Mouse (Mus musculus): ENCODE measurements at regions not wholly inside any gene's neighbourhood (a gene's known extent, or its start where the extent isn't known, plus 50 kb on each side); places are given as distances from the start of the nearest gene placed in this dataset.

- no peak for DNase-seq (ENCODE audit: low read depth in 1 of 2, low spot score in 2 of 2)
These were observed 581.8 kb downstream of the Tox3 start for GRCm38 (mm10) chr8:89766387-89766786.

DNA sequence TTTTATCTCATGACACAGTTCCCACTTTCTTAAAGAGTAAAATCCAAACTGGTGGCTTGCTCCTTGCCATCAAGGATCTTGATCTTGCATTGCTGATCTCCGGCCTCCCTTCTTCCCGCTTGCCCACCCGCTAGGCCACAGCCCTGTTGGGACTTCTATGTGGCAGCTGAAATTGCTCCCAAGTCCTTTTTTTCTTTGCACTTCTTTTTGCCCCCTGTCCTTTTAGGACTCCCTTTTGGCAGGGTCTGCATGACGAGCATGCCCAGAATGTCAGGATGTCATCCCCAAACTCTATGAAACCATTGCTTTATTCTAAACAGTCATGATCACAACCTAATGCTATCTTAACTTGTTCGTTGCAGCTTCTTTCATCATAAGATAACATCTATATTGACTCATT, 588.6 kb downstream of the Tox3 start:
- DNase-seq (ENCODE audit: low read depth in 1 of 2, low spot score in 2 of 2): no peak

GRCm38 (mm10) chr8:89758695-89759094, 589.4 kb downstream of the Tox3 start:
- no peak for DNase-seq (ENCODE audit: low read depth in 1 of 2, low spot score in 2 of 2)

- DNase-seq (ENCODE audit: low read depth in 1 of 2, low spot score in 2 of 2): no peak
These were observed 592.2 kb downstream of the Tox3 start for GRCm38 (mm10) chr8:89755951-89756350.

DNA sequence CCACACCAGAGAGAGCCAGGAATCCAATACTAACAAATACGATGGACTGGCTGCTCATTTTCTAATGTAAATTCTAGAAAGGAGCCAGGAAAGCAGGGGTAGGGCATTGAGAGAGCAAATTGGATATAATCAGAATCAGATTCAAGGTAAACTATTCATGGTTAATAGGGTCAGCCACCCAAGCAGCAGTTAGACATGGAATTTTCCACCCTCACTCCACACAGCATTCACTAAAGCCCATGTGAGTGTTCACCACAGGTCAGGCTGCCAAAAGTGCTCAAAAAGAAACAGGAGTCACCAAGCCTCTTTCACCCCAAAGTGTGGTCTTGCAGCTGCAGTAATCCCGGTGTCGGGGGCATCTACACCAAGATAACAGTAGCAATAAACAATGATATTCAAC, 596.9 kb downstream of the Tox3 start:
- DNase-seq (ENCODE audit: low read depth in 1 of 2, low spot score in 2 of 2): no peak

- DNase-seq (ENCODE audit: low read depth in 1 of 2, low spot score in 2 of 2): no peak
These were observed 600.4 kb downstream of the Tox3 start for GRCm38 (mm10) chr8:89747726-89748125.

GRCm38 (mm10) chr8:89744267-89745028, 603.7 kb downstream of the Tox3 start:
- DNase-seq (ENCODE audit: low read depth in 1 of 2, low spot score in 2 of 2): no peak

DNA sequence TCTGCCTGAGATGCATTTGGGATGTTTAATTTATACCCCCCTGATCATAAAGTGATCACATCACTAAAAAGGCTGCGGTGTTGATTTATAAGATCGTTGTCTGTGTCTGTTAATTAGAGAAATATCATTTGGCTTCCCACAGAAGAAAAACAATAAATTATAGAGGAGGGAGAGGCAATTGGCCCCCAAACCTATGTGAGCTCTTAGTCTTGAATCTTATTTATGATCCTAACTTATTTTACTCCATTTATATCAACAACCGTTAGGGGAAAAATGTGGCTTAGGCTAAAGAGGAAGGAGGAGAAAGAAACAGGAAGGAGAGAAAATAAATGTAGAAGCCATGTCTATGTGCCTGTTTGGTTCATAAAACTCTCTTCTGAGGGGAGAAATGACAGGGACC, 609.5 kb downstream of the Tox3 start:
- DNase-seq (ENCODE audit: low read depth in 1 of 2, low spot score in 2 of 2): no peak

- DNase-seq (ENCODE audit: low read depth in 1 of 2, low spot score in 2 of 2): no peak
These were observed 610.5 kb downstream of the Tox3 start for GRCm38 (mm10) chr8:89737636-89738035.

DNA sequence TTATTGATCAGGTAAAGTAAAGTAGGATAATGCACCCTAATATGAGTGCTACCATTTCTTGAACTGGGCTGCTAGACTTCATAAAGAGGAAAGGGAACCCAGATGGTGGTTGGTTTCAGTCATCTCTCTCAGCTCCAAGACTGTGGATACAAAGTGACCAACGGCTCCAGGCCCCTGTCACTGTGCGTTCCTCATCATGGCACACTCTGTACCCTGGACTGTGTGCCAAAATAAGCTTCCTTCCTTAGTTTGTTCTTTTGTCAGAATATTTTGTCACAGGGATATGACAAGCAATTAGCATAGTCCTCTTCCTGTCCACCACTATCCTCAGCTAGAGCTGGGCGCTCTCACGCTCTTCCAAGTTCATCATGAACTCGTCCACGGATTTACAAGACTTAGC, 620.9 kb downstream of the Tox3 start:
- DNase-seq (ENCODE audit: low read depth in 1 of 2, low spot score in 2 of 2): no peak

DNA sequence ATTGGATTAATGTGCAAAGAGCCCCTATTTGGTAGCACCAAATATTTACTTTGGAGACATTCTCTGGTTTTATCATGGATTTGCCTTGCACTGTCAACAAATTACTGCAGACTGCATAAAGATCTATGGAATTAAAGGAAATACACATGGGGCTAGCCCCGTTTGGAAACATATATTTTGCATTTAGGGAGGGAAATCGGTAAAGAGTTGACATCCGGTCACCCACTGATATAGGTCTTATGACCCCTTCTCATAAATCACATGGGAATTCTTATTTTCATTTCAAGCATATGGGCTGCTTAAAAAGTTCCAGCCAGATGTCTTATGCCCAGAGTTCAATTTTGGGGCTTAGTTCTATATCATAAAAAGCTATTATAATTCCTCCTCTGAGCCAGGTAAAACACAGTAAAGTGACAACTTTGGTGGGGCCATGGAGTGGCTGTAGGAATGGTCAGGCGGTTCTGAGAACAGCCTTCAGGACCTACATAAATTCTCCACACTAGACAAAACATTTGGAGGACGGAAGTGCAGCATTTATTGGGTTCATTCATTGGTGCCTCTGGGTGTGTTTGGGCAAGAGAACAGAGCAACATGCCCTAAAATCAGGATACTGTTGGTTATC, 626.3 kb downstream of the Tox3 start:
- no peak for DNase-seq (ENCODE audit: low read depth in 1 of 2, low spot score in 2 of 2)

DNA sequence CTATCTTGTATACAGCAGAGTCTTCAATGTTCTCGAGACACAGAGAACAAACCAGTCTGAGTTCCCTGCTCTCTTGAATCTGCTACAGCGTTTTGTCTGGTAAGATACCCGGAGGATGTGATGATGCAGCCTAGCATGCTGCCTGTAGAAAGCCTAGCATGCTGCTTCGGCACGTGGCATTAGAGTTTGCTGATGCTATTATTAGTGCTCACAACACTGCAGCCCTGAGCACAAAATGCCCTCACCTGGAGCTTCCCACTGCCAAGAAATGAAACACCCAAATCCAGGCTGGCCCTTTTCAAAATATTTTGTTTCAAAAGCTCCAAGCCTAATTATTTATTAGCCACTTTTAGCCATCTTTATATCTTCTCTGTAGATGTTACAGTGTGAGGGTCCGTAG, 634.3 kb downstream of the Tox3 start:
- DNase-seq (ENCODE audit: low read depth in 1 of 2, low spot score in 2 of 2): no peak

- DNase-seq (ENCODE audit: low read depth in 1 of 2, low spot score in 2 of 2): no peak
These were observed 640.7 kb downstream of the Tox3 start for GRCm38 (mm10) chr8:89707341-89707928.

DNA sequence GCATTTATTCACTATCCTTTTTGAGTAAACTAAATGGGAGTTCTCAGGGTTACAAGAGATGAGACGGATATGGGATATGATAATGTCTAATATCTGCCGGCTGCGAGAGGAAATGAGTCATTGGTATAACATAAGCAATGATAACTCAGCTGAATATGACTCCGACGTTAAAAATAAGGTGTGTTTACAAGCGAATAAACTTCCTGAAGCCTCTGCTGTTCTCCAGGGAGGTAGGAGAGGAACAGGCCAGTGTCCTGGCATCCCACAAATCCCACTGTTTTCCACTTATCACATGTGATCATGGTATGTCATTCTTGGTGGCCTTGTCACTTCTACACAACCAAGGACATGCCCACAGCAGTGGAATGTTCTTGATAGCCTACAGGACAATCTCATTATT, 641.7 kb upstream of the Sall1 start:
- DNase-seq (ENCODE audit: low read depth in 1 of 2, low spot score in 2 of 2): no peak

DNA sequence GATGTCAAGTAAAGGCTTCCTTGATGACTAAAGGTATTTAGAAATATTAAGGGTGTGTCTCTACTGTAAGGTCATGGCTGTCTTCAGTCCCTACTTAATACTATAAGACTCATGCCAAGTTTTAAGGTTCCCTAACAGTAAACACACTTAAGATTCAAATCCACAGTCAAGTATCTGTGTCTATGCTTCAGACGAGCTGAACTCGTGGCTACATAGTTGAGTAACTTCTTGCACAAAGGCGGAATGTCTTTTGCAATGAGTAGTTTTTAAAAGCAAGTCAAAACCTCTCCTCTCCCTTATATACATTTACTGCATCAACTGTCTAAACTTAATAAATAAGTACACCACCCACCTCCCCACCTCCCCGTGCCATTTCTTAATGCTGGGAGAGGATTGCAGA, 637.0 kb upstream of the Sall1 start:
- no peak for DNase-seq (ENCODE audit: low read depth in 1 of 2, low spot score in 2 of 2)

GRCm38 (mm10) chr8:89680341-89680740, 636.4 kb upstream of the Sall1 start:
- DNase-seq (ENCODE audit: low read depth in 1 of 2, low spot score in 2 of 2): no peak

- no peak for DNase-seq (ENCODE audit: low read depth in 1 of 2, low spot score in 2 of 2)
These were observed 635.6 kb upstream of the Sall1 start for GRCm38 (mm10) chr8:89679551-89679950.

- no peak for DNase-seq (ENCODE audit: low read depth in 1 of 2, low spot score in 2 of 2)
These were observed 633.3 kb upstream of the Sall1 start for GRCm38 (mm10) chr8:89677266-89677665.

GRCm38 (mm10) chr8:89673911-89674310, 629.9 kb upstream of the Sall1 start:
- DNase-seq (ENCODE audit: low read depth in 1 of 2, low spot score in 2 of 2): no peak

DNA sequence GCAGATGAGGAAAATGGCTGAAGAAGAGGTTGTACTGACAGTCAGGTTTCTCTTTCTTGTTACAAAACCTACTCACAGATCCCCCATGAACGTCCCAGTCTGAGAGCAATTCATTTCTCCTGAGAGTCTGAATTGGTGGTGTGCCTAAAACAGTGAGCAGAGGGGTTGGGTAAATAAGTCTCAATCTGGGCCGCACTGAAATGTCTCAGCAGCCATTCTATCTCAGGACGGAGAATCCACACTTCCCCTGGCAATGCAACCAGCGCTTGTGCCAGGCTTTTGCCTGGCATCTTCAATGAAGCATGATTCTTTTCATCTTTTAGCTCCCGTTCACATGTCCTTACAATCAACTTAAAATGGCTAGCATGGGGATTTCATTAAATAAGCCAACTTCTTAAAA, 628.7 kb upstream of the Sall1 start:
- DNase-seq (ENCODE audit: low read depth in 1 of 2, low spot score in 2 of 2): no peak

GRCm38 (mm10) chr8:89664911-89665689, 621.1 kb upstream of the Sall1 start:
- no peak for DNase-seq (ENCODE audit: low read depth in 1 of 2, low spot score in 2 of 2)

GRCm38 (mm10) chr8:89663859-89664258, 619.9 kb upstream of the Sall1 start:
- DNase-seq (ENCODE audit: low read depth in 1 of 2, low spot score in 2 of 2): no peak

Measured in monocyte, adult 2 months (primary cell).